Mouse (Mus musculus): ENCODE results near the gene Fam69b. TPM values are rescaled to one million over a fixed set of nuclear protein-coding genes. Genes with fewer than 3 reads are reported as not detected.

Gene Fam69b
- total RNA-seq (2021): 10 to 100 TPM; 73.3 to 76.4 TPM
- long read RNA-seq, experiment 1, transcript Fam69b-201 (5 exons, 1,622 nt): major isoform, 91 of 108 reads
- long read RNA-seq, experiment 1, partial matches to known transcripts: 3 of 108 reads
- long read RNA-seq, experiment 1, other reads (novel, unspliced or antisense): 13 of 108 reads
- long read RNA-seq, experiment 2, transcript Fam69b-201 (5 exons, 1,622 nt): major isoform, 133 of 151 reads
- long read RNA-seq, experiment 2, partial matches to known transcripts: 1 of 151 reads
- long read RNA-seq, experiment 2, other reads (novel, unspliced or antisense): 16 of 151 reads

DNA sequence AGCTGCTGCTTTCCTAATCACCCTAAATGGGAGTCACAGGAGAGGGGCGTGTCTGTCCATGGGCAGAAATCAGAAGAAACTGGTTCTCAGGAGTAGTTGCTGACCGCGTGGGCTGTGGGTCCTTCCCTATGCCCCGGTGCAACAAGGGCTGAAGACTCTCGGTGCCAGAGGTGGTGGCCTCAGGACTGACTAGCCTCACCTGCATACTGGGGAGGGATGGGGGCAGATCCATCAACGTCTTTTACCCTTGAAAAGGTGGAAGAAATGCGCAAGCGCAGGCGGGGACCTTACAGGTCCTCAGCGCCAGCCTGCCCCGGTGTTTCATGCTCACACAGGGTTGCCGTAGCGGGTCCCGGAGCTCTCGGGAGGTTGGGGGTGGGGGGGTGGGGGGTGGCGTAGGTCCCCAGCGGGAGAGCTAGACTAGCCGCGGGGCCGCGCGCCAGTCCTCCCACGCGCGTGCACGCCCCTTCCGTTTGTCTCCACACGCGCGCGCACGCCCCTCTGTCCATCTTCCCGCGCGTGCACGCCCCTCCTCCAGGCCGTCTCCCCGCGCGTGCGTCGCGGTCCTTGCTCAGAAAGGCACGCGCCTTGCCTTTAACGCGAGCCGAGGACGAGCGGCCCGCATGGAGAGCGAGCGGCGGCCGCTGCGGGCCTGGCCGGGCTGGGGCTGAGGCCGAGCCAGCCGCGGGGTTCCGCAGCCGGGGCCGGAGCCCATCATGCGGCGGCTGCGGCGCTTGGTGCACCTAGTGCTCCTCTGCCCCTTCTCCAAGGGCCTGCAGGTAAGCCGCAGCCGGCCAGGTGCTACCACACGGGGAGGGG is at the start of gene Fam69b:
Fam69b (plus strand) TSS at position 537 of the 819 bp plus-strand sequence.
- peak; percentile 77 to 87 for DNase-seq (ENCODE audit: low spot score in 2 of 2)

DNA sequence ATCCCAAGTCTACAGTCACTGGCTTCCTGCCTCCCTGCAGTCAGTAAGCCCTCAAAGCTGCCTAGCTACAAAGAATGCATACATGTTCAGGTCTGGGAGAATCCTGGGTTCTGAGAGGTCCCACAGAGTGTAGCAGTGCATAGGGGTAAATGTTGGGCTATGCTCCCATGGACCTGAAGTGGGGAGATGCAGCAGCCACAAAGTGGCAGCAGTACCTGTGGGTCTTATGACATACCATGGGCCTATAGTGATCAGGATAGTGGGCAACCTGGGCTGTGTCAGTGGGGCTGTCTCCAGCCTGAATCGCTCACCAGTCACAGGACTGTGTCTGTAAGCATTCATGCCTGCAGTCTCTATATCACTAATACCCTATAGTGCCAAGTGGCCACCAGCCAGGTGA is 48.5 kb upstream of the Fam69b start, which contains the start of gene Egfl7:
Egfl7 (plus strand) TSS at position 301 of the 400 bp plus-strand sequence.
- DNase-seq (ENCODE audit: low spot score in 2 of 2): no peak

DNA sequence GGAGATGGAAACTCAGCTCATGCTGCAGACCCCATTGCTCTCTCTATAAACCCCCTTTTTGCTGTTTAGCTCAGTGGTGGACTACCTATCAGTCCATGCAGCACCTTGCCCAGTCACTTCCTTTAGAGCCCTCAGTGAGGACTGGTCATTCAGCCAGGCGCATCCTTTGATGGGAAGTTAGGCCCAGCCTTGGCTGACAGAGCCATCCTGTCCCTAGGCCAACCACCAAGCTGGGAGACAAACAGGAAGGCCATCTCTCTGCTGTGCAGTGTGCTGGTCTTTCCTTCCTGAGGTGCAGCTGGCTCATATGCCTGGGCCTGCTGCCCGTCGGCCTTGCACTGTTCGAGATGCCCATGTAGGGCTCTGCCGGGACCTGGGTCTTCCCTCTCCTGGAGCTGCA is 47.5 kb upstream of the Fam69b start:
- no peak for DNase-seq (ENCODE audit: low spot score in 2 of 2)

DNA sequence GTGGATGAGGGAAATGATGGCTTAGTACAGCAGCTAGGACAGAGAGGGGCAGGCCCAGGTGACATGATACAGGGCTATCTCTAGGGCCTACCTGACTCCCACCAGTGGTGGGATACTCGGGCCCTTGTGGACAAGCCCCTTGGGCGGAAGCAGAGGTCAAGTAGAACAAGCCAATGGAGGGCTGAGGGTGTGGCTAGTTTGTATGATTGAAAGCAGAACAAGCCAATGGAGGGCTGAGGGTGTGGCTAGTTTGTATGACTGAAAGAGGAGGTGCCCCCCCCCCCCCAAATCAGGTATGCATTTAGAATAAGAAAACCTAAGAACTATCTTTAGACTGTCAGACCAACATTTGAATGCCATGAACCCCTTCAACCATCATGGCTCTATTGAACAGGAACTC is 46.1 kb upstream of the Fam69b start:
- DNase-seq (ENCODE audit: low spot score in 2 of 2): no peak

DNA sequence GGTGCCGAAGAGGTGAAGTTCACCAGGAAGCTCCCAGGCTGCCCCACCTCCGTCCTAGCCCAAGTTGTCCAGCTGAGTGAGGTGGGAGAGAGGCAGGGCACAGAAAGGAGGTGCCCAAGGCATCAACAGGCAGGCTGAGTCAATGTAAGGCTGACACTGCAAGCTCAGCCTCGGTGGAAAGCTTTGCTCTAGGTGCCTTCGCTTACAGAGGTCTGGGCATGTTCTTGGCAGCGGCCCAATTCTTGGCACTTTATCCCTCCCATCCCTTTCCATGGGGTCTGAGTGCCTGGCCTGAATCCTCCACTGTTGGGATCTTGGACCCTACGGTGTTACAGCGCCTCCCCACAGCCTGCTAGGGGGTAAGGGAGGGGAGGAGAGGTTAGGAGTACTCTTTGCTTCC is 45.5 kb upstream of the Fam69b start:
- DNase-seq (ENCODE audit: low spot score in 2 of 2): no peak

DNA sequence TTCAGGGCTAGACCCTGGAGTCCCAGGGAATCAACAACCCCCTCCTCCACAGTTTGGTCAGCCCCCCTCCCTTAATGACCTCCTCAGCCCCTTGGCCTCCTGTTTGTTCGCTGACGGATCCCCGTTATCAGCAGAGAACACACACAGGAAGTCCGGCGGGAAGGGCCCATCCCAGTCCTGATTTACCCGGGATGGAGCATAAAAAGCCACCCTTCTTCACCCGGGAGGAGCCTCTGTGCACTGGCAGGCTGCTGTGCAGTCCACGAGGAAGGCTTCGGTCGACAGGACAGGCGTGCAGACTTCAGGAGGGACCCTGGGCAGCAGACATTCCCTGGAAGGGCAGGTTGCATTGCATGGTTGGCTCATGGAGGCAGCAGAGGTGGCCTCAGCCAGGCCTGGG is 44.6 kb upstream of the Fam69b start:
- DNase-seq (ENCODE audit: low spot score in 2 of 2): no peak

DNA sequence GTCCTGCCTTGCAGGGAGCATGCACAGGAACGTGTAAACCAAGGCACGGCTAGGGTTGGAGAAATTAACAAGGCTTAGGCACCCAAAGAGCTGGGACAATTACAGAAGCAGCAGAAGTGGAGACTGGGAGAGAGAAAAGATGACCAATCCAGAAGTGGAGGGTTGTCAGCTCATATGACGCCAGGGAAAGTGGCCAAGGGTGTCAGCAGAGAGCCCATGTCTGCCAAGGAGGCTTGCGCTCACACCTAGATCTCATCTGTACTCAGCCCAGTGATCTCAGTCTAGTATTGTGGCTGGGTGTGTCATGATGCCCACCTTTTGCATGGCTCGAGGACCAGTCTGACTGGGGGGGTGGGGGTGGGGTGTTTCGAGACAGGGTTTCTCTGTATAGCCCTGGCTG is 42.5 kb upstream of the Fam69b start:
- DNase-seq (ENCODE audit: low spot score in 2 of 2): no peak

DNA sequence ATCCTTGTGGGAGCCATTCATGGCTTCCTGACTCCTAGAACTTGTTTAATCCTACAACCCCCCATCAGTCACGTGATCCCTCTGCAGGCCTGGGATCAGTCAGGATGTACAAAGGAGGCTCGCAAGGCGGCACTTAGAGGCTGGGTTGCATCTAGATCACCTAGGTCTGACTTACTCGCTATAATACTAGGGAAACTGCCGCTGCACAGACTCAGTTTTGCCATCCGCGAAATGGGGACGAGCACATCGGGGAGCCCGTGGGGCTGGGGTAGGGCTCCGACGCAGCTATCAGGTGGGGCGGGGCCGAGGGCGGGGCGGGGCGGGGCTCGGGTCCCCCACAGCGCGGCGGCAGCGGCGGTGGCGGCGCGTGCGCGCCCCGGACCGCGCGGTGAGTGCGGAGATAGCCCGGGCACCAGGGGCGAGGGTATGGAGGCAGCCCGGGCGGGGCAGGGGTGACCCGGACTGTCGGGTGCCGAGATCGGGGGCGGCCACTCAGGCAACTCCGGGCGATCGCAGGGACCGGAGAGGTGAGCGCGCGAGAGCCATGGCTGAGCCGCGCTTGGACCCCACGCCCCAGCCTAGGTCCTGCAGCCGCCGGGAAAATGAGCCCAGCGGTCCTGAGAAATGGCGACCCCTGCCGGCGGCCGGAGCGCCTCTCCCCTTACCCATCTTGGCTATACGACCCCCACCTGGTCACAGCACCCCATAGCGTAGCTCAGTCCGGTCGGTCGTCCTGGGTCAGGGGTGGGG is 41.8 kb upstream of the Fam69b start, which contains the start of gene Gm20532:
Gm20532 (plus strand) TSS at position 346 of the 750 bp plus-strand sequence.
- DNase-seq (ENCODE audit: low spot score in 2 of 2): peak; percentile 65 to 68

DNA sequence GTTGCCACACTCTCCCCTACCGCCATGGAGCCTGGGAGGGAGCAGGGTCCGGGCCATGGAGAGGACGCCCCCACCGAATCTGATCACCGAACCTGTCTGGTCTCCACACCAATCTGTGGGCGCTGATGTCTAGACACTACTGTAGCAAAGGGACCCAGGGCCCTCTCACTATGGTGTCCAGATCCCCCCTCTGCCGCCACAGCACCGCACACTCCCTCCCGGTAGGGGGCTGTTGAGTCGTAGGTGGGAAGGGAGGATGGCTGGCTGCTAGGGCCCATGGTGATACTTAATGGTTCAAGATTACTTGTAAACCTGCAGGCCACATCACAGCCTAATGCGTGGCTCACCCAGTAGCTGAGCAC is 41.2 kb upstream of the Fam69b start:
- DNase-seq (ENCODE audit: low spot score in 2 of 2): no peak

DNA sequence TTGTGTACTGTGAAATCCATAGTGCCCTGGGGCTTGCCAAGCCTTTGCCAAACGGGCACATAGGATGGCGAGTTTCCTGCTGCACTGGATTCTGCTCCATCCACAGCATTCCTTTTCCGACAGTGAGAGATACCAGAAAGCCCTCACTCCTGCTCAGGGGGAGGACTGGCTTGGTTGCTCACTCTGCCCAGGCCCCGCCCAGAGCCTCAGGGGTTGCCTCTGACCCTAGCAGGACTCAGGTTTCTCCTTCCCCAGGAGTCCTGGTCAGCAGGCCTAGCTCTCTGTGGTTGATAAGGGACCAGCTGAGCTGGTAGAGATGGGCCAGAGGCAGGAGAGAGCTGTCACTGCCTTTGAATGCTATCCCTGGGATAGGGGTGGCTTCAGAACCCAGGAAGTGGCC is 39.7 kb upstream of the Fam69b start:
- DNase-seq (ENCODE audit: low spot score in 2 of 2): no peak

DNA sequence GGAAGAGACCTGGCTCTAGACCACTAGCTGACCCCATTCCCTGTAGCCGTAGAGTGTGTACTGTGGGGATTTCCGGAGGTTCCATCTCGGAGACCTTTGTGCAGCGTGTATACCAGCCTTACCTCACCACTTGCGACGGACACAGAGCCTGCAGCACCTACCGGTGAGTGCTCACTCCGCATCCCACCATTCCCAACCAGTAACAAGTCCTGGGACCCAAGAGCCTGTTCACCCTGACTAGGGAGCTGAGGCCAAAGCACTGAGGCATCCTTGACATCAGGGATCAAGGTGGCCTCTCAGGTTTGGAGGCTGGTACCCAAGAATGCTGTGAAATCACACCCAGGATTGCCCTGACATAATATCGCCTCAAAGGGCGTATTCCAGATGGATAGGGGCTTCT is 39.0 kb upstream of the Fam69b start:
- no peak for DNase-seq (ENCODE audit: low spot score in 2 of 2)

DNA sequence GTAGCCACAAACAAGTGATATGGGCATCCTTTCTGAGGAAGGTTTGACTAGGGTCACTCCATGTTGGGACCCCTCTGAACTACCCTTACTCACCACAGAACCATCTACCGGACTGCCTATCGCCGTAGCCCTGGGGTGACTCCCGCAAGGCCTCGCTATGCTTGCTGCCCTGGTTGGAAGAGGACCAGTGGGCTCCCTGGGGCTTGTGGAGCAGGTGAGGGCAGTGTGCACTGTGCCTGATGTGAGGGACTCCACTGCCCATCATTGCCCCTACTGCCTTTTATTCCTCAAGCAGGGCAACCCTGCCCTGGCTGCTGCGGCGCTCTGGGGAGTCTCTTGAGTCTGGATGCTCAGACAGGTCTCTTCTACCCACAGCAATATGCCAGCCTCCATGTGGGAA is 38.0 kb upstream of the Fam69b start:
- DNase-seq (ENCODE audit: low spot score in 2 of 2): no peak

DNA sequence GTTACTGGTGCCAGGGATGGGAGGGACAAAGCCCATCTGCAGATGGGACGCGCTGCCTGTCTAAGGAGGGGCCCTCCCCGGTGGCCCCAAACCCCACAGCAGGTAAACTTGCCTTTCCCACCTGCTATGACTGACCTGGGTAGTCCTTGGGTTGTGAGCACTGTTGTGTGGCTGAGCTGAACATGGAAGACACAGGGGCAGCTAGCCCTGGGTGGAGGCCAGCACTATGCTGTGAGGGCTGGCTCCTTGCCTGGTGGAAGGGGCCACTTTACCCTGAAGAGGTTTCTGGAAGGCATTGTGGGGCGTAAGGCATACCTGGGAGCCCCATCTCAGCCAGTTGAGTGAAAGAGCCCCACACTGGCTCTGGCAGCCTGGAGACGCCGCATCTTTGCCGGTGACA is 37.3 kb upstream of the Fam69b start:
- no peak for DNase-seq (ENCODE audit: low spot score in 2 of 2)

DNA sequence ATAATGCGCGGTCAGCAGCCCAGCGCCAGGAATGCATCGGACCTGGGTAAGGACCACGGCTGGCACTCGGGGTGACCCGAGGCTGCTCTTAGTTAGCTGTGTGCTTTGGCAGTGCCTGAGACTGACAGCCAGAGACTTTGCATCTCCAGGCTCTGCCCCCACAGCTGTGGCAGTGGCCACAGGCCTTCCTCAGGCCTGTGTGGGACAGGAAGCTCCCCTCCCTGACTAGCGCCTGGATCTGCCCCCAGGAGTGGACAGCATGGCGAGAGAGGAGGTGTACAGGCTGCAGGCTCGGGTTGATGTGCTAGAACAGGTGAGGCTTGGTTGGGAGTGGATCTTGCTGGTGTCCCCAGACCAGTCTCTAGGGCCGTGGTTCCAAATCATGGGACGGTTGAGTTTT is 36.8 kb upstream of the Fam69b start:
- DNase-seq (ENCODE audit: low spot score in 2 of 2): no peak

DNA sequence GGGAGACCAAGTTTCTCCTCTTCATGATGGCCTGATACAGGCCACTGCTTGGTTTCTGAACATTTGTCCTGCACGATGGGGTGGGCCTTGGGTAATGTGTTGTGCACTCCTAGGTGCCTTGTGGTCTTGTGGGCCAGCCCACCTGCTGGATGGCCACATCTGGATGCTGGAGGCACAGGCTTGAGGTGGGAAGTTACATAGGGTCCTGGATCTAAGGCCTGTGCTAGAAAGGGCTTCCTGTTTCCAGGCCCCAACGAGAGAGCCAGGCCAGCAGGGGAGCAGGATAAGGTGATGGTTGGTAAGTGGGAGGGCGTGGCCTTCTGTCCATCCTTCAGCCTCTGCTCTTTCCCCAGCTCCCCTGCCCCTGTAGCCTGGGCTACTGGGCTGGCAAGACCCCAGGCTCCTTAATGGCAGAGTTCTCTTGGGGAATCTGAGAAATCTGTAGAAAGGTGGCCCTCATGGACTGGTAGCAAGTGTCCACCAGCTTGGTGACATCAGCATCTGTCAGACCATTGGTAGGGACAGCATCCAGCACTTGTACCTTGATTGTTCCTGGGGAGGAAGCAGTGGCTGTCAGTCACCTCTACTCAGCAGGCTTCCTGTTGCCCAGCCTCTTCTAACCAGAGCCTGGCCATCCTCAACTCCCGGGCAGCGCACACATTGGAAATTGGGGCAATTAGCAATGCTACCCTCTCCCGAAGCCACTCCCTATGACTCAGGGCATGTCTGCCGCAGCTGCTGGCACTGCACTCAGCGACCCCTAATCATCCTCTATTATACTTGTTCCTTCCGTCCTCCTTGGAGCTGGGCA is 34.8 kb upstream of the Fam69b start:
- no peak for DNase-seq (ENCODE audit: low spot score in 2 of 2)

DNA sequence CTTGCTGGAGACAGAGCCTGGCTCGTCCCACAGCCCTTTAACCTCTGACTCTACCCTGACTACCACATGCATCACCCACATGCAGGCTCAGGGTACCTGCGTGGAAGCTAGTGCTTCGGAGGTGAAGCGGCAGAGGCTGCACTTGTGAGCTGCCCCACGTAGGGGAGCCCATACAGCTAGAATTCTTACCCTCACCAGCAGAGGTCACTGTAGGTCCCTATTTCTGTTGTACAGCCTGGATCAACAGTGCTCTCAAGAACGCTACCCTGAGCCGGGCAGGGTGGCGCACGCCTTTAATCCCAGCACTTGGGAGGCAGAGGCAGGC is 34.3 kb upstream of the Fam69b start:
- DNase-seq (ENCODE audit: low spot score in 2 of 2): no peak

DNA sequence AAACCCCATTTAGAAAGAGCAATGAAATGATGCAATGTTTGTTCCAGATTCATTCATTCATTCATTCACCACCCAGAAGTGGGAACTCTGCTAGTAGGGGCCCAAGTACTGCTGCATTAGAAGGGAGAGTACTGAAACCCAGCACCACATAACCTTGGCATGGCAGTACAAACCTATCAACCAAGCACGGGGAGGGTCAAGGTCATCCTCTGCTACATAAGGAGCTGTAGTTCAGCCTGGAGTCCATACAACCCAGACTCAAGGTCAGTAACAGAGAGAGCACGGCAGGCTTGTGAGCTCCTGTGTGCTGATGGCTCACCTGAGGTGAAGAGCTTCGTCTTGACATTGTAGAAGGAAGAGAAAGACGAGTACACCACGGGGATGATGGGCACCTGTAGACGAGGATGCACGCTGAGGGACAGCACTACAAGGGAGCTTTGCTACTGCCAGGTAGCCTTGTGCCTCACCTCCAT is 33.8 kb upstream of the Fam69b start:
- DNase-seq (ENCODE audit: low spot score in 2 of 2): no peak

DNA sequence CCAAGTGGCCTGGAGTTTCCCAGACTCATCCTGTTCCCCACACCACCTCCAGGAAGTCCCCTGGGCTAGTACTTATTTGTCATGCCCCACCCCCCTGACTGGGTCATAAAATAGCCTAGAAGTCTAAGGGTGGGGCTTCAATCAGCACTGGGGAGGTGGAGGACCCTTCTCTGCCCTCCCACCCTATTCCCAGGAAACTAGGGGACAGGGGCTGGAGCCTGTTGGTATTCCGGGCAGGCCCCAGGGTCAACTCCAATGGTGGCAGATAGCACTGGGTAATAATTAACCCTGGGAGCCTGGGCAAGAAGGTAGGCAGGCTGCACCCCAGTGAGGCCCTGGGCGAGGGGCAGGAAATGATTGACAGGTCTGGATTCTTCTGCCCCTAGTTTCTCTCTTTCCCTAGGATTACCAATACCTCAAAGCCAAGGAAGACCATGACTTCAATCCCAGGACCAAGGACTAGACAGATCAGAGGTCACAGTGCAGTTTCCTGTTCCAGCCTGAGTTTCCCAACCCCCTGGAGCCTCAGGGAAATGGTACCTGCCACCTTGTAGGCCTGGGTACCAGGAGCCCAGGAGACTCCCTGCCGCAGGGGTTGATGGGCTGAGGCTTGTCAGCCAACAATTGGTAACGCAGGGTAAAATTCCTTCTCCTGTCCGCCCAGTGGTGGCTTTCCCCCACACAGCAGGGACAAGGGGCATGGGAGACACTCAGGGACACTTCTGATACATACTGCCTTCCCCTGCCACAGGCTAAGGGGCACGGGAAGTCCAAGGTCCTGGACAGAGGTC is 33.1 kb upstream of the Fam69b start:
- DNase-seq (ENCODE audit: low spot score in 2 of 2): no peak

DNA sequence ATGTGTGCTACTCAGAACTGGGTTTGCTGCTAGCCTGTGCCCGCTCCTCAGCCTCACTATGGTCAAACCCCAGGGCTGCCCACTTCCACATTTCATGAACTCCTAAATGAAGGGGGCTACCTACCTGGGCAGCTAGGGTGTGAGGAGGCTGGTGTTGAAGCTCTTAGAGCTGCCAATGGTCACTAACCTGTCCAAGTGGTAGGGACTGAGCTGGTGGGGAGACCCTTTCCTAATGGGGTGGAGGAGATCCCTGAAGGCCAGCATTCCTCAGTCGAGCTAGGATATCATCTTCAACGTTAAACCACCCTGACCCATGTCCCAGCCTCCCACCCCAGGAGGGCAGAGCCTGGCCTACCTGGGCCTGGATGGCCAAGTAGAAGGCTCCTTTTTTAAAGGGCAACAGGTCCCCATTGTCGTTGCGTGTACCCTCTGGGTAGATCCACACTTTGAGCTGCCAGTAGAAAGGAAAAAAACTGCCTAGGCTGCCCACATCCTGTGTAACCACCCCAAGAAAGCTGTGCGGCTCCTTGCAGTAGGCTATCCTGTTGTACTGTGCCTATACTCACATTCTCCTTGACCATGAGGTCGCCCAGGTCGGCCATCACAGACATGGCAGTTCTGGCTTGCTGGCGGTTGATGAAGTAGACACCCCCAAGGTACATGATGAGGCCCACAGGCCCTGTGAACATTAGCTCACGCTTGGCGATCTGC is 32.4 kb upstream of the Fam69b start:
- no peak for DNase-seq (ENCODE audit: low spot score in 2 of 2)

DNA sequence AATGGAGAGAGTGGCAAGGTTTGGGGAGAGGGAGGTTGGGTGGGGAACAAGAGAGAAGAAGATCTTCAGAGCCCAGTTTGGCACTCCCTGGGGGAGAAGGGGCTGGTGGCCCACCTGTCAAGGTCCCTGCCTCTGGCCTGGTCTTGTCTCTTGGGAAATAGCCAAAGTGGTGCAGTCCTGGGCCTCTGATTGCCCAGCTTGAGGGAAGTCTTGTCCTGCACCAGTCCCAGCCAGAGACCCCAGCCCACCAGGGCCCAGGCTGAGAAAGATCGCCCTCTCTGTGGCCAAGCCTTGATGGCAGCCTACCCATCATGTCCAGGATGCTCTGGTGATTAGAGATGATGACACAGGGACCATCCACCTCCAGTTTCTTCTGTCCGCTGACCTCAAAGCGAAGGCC is 31.4 kb upstream of the Fam69b start:
- DNase-seq (ENCODE audit: low spot score in 2 of 2): no peak

Data from layer of hippocampus, postnatal 14 days (tissue).